Mouse (Mus musculus) heart, adult 18-20 months (tissue): Measurements from ENCODE around the gene Avil. TPM values are rescaled to one million over a fixed set of nuclear protein-coding genes. Genes with fewer than 3 reads are reported as not detected.

Experiments used
- DNase-seq, 2 experiments: peaks; one replicate each; pipeline ENCODE4 v3.0.0; 2021 to 2022; ENCODE audit warnings: mixed read lengths in 1 of 2
- total RNA-seq, 2 experiments: library from RNA; stranded (reverse); gene quantifications; 2 replicates each; pipeline ENCODE4 v1.2.3; 2021

The Avil gene
- total RNA-seq, 2 experiments from 2014 or later = 0.37 to 0.64 TPM

DNA sequence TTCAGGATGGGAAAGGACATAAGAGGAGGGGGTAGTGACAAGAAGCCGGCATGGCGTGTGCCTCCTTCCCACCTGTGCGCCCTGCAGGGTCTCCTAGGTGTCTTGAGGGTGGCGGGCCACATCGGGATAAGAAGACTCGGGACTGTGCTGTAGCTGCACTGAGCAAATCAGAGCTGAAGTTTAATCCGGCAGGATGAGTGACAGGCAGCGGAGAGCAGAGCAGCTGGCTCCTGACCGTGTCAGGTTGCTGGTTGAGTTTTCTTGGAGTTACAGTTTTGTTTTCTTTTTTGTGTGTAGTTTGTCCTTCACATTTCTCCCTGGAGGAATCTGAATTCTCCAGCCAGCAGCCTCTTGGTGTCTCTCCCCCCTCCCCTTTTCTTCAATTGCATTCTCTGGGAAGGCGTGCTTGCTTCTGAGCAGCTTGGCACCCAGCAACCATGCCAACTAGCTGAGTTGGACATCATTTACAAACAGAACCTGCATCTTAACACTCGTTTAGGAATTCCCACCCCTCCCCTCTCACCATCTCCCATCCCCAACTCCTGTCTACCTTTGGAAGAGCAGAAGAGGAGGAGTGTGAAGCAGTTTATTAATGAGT, 19.5 kb upstream of the Avil start:
- no peak for DNase-seq

GRCm38 (mm10) chr10:126981746-126982145, 18.8 kb upstream of the Avil start:
- peak in 1 of 2 experiments; percentile 47 for DNase-seq

- peak in 1 of 2 experiments; percentile 51 for DNase-seq
Observed at GRCm38 (mm10) chr10:126983193-126983725, 17.2 kb upstream of the Avil start.

DNA sequence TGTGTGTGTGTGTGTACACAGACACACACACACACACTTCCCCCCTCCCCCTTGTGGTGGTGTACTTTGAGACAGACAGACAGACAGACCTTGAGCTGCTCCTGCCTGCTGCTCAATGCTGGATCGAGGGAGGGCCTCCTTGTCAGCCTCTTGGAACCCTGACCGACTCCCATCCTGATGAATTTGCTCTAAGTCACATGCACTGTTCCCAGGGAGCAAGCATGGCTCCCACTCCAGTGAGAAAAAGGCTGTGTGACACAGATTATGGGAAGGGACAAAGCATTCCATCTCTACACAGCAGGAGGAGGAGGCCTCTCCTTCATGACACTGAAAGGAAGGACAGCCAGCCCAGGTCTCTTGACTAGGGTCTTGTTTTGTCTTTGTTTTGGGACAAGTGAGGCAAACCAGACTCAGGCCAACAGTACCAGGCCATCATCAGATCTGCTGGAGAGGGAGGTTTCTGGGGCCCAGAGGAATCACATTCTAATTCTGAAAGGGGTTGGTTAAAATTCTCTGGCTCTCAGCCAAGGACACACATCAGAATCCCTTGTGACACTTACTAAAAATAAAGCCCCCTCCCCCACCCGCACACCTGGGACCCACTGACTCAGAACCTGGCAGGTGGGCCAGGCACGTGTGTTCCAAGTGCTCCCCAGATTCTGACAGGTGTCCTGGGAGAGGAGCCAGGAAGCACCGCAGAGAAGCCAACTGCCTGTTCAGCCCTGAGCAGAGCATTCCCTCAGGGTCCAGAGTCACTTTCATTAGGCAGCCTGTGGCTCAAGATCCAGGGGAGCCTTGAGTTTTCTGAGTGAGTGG, 16.1 kb upstream of the Avil start:
- peak; percentile 56 to 72 for DNase-seq

DNA sequence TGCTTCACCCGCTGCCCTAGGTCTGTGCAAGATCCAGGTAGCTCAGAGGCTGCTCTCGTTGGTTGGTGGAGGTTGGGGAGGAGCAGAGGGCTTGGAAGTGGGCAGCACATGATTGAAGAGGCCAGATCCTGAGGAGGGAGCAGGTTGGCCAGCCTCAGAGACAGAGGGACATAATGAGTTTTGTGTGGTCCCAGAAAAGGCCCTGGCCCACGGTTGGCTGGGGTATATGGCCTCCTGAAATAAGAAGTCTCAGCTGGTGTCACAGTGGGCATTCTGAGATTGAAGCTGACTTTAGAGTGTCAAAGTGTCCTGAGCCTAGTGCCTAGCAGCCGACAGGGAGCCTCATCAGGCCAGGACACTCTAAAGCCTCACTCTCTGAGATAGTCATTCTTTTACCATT, 15.4 kb upstream of the Avil start:
- no peak for DNase-seq

- DNase-seq = no peak
Observed at GRCm38 (mm10) chr10:126985579-126985978, 14.9 kb upstream of the Avil start.

DNA sequence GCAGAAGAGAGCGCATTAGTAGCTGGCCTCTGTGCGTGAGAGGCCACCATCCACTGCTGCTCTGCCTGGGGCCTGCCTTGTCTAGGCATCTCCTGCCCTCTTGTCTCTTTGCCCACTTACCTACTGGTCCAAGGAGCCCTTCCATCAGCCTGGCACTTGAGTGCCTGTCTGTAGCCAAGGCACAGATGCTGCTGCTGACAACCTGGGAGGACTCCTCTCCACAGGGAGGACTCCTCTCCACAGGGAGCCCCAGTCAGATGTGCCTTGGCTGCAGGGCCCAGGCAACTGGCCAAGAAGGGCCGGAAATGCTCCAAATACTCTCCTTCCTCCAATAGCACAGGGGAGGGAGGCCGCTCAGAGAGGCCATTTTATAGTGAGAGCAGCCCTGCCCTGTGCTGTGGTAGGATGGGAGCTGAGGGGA, 14.0 kb upstream of the Avil start:
- peak; percentile 94 to 96 for DNase-seq

GRCm38 (mm10) chr10:126987183-126988118, 13.1 kb upstream of the Avil start:
- no peak for DNase-seq

DNA sequence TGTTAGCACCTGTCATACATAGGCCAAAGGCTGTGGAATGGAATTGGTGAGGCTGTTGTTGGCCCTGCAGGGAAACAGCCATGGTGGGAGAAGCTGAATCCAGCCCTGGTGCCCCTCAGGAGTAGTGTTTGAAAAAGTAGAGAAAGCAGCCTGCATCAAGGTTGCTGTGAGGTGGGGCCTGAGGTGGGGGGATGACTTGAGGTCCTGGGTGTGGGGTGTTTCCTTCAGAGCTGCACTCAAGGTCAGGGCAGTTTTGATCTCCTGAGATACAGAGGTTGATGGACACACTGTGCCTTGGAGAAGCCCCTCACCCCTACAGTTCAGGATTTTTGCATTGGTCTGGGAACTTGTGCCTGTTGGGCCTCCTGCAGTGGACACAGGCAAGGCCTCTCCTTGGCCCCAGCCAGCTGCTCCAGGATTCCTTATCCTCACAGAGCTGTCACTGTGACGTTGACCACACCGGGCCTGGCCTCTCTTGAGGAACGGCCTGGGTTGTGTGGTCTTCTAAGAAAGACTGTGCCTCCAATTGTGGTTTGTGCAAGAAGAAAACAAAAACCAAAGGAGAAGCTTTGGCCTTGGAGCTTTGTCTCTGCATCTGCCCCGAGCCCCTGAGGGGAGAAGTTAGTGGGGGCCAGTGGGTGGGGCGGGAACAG, 11.9 kb upstream of the Avil start:
- peak in 1 of 2 experiments; percentile 11 for DNase-seq

DNA sequence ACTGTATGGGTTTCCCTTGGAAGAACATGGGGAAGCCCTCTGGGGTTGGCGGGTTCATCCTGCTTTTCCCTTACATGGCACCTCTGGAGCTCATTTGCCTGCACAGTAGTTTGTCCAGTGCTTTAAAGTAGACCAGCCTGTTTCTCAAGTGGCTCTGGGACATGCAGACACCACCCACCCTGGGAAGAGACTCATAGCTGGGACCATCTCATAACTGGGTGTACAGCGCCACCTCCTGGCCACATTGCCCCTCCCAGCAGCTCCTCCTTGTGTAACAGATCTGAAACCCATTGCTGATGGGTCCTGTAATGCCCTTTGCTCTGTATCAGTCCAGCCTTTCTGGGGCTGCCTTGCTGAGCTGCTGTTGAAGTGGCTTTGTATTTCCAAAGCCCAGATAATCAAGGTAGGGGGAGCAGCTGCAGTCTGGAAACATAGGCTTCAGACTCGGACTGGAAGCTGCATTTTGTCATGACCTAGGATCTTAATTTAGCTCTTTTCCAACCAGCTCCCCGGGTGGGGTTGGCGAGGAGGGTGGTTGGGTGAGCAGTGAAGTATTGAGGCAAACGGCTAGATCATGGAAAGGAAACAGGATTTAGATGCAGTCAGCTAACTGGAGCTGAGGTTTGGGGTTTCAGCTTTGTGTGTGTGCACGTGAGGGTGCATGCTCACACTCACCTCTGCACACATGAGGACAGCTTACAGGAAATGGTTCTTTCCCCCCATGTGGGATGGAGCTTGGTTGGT, 10.0 kb upstream of the Avil start:
- DNase-seq = peak; percentile 88 to 91

GRCm38 (mm10) chr10:126991676-126992075, 8.8 kb upstream of the Avil start:
- no peak for DNase-seq

DNA sequence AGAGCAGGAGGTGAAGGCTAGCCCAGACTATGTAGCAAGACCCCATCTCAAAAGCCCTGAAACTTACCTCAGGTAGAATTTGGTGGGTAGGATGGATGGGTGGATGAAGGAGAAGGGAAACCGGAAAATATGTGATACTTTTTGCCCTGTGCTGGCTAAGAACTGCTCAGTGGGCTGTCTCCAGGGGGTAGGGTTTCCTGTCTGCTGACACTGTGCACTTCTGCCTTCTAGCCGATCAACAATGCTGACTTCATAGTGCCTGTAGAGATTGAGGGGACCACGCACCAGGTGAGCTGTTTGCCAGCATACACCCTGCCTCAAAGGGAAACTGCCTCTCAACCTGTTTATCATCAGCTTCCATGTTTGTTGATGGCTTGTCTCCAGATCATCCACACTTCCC, 6.9 kb upstream of the Avil start:
- DNase-seq = no peak

DNA sequence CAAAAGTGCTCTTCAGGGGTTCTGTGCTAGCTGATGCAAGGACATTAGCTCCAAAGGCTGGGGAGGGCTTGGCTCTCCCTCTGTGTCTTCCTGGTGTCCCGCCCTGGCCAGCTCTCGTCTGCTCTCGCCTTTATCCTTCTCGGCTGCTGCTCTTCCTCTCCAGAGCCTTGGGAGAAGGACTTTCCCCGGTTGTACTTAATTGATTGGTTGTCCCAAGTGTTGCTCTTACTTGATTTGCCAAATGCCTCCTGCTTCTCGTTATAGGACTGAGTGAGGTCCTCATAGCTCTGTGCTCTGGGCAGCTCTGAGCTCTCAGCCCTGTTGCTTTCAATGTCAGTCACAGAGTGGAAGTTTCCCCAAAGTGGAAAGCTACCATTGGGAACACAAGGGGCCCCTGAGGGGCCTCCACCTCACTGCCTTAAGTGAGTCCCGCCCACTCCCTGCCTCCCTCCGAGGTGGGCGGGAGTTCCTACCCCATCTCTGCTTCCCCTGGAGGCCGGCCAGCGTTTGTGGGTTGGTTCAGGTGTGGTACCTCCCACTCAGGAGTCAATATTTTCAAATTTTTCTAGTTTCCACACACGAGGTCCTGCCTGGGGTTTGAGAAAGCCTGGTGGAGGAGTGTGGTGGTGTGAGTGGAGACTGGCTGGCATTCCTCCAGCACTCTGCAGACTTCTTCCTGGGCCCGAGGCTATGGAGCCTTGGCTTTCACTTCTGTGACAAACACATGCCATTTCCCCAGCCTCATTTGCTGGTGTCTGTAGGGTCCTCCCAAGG, 3.0 kb upstream of the Avil start:
- DNase-seq = peak in 1 of 2 experiments; percentile 44

DNA sequence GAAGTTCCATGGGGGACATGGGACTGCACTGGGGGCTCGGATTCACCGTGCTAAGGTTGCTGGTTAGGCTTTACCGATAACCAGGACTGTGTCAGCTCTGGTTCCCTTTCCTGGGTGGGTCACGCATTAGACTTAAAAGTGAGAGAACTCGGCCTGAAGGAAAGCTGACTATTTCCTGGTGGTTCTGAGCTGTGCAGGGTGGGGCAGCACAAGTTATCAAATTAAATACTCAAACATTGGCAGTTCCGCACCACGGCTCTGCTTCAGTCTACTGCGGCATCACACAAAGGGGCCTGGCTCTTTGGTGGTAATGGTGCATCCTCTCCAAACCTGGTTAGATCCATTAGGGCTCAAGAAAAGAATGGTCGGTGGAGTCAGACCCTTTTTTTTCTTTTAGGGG, 788 bp downstream of the Avil start:
- peak in 1 of 2 experiments; percentile 25 for DNase-seq

DNA sequence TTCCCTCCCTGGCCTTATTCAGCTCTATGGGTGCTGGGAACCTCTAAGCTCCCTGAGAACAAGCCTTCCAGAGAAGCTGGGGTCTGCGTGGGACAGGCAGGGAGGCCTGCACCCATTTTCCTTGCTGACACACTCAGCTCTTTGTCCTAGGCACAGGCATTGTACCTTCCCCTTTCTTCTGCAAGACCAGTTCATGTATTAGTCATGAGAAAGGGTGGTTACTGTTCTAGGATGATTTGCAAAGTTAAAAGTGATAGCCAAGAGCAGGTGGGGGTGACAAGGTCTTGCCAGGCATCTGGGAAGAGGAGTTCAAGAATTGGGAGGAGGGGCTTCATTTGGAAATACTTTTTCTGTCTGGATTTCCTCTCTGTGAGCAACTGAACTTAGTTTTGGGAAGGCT, 1.5 kb downstream of the Avil start:
- DNase-seq = no peak

GRCm38 (mm10) chr10:127002765-127003164, 2.3 kb downstream of the Avil start:
- DNase-seq = no peak

GRCm38 (mm10) chr10:127003334-127003733, 2.8 kb downstream of the Avil start:
- no peak for DNase-seq

- no peak for DNase-seq
Observed at GRCm38 (mm10) chr10:127003806-127004205, 3.3 kb downstream of the Avil start.

DNA sequence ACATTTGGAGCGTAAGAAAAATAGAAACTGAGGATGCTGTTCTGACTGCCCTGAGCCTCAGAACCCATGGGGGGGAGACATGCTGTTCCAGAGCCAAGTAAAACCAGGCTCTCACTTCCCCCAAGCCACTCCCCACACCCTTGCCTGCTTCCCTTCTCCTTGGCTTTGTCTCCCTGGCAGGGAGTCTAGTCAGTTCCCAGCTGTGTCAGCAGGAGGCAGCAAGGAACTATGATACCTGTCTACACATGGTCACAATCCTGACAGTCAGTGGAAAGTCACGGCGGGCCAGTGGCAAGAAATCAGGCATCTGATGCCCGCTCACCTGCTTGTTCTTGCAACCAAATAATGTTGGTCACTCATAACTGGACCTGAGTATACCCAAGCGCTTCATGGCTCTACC, 16.0 kb downstream of the Avil start:
- DNase-seq = no peak

DNA sequence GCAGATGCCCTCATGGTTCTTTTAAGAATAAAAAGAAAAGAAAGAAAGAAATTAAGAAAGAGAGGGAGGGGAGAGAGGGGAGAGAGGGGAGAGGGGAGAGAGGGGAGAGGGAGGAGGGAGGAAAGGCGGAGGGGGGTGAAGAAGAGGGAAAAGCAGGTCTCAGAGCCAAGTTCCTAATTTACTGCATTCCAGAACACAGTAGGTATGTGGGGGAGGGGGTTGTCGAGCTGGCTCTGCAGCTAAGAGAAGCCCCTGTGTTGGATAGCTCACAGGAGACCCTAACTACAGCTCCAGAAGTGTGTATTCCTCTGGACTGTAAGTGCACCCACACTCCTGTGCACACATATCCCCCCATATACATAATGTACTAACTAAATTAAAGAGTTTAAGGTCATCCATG, 16.6 kb downstream of the Avil start:
- no peak for DNase-seq
